Mouse (Mus musculus): Measurements from ENCODE around the gene Prkcb. TPM values are rescaled to one million over a fixed set of nuclear protein-coding genes. Genes with fewer than 3 reads are reported as not detected.

Prkcb gene
- polyA plus RNA-seq, 1 experiment from 2014 or later: 60.9 TPM

DNA sequence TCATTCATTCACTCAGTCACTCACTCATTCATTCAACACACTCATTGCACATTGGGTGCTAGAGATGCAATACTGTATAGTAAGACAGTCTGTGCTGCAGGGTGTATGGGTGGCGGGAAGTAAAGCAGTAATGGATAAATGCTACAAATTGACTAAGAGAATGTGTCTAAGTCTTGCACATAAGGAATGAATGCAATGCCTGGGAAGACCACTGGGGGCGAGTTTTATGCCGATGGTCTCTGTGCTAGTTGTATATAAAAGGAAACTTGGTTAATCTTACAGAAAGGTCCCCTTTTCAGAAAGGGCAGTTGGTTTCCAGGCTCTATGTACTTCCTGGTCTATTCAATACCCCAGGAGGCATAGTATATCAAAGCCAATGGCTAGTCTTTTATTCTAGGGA, 102.8 kb downstream of the Prkcb start:
- no peak overlapping the region for H3K9ac ChIP-seq (replicated peaks; ENCODE audit: low read depth, low read length)
- no peaks in the 10 kb centered on the region for H3K36me3 ChIP-seq (ENCODE audit: control insufficient read depth, insufficient read depth)
- H3K27me3 ChIP-seq (replicated peaks; ENCODE audit: control insufficient read depth, insufficient read depth, low read length): no peaks in the 10 kb centered on the region
- H3K4me2 ChIP-seq (ENCODE audit: low read length): no peak overlapping the region
- no peaks in the 10 kb centered on the region for H3K9me3 ChIP-seq (ENCODE audit: control insufficient read depth, low read length)
- peaks cover 15% of the 10 kb centered on the region for H3K4me1 ChIP-seq (replicated peaks; ENCODE audit: control insufficient read depth, insufficient read depth, low read length)
- no peak overlapping the region for H3K27ac ChIP-seq (ENCODE audit: low read length)
- no peak overlapping the region for H3K4me3 ChIP-seq (replicated peaks; ENCODE audit: low read length)
- ATAC-seq: no peak
- WGBS: 61% methylated on average over 3 of the region's 3 CpGs

DNA sequence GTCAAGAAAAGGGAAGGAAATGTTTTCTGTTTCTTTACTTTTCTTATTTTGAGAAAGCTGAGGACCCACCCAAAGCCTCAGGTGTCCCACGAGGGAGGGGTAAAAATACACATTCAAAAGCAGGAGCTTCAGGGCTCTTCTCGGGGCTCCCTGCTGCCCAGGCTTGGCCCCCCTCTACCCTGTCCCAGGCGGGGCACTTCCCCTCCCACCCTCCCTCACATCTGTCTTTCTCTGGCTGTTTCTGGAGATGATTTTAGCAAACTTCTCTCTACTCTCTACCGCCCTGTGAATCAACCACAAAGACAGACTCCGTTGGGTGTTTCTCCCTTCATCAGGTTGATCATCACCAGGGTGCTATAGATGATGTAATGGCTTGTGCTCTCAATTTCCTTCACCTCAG, 105.4 kb downstream of the Prkcb start:
- Histone ChIP-seq H3K4me2 (ENCODE audit: low read length) (no peak overlapping the region), H3K9me3 (ENCODE audit: control insufficient read depth, low read length) (no peaks in the 10 kb centered on the region), H3K4me3 (replicated peaks; ENCODE audit: low read length) (no peak overlapping the region), H3K9ac (replicated peaks; ENCODE audit: low read depth, low read length) (no peak overlapping the region), H3K27ac (ENCODE audit: low read length) (no peak overlapping the region), H3K27me3 (replicated peaks; ENCODE audit: control insufficient read depth, insufficient read depth, low read length) (no peaks in the 10 kb centered on the region; the same call in 1 of the 2 replicates), H3K36me3 (ENCODE audit: control insufficient read depth, insufficient read depth) (no peaks in the 10 kb centered on the region), H3K4me1 (replicated peaks; ENCODE audit: control insufficient read depth, insufficient read depth, low read length) (peaks cover 13% of the 10 kb centered on the region)
- WGBS: 58% methylated on average over 5 of the region's 5 CpGs
- ATAC-seq: no peak

- Histone ChIP-seq H3K9me3 (ENCODE audit: control insufficient read depth, low read length) (no peaks in the 10 kb centered on the region), H3K9ac (replicated peaks; ENCODE audit: low read depth, low read length) (no peak overlapping the region), H3K4me3 (replicated peaks; ENCODE audit: low read length) (no peak overlapping the region), H3K36me3 (ENCODE audit: control insufficient read depth, insufficient read depth) (no peaks in the 10 kb centered on the region), H3K4me1 (replicated peaks; ENCODE audit: control insufficient read depth, insufficient read depth, low read length) (peaks cover 4% of the 10 kb centered on the region), H3K27me3 (replicated peaks; ENCODE audit: control insufficient read depth, insufficient read depth, low read length) (no peaks in the 10 kb centered on the region; the same call in 1 of the 2 replicates), H3K27ac (ENCODE audit: low read length) (no peak overlapping the region), H3K4me2 (ENCODE audit: low read length) (no peak overlapping the region)
- ATAC-seq: no peak
- WGBS: 74% methylated on average over 7 of the region's 7 CpGs
Observed at GRCm38 (mm10) chr7:122395159-122395975, 106.8 kb downstream of the Prkcb start.

DNA sequence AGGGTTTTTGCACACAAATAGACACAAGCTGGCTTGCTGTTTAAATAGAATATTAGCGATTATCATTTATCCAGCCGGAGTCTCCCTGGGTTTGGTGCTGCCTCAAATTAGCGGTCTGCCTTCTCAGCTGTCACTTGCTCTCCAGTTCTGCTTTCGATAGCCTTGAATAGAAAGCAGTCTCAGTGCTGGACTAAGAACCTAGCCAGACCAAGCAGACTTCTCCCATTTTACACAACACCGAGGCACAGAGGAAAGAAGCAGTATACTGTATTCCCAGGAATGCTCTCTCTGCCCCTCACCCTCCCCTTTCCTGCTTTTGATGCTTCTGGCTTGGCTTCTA, 107.4 kb downstream of the Prkcb start:
- H3K4me1 ChIP-seq (replicated peaks; ENCODE audit: control insufficient read depth, insufficient read depth, low read length): no peaks in the 10 kb centered on the region; the same call in 1 of the 2 replicates
- ATAC-seq: no peak
- WGBS: 63% methylated on average over 5 of the region's 5 CpGs
- no peaks in the 10 kb centered on the region; the same call in 1 of the 2 replicates for H3K27me3 ChIP-seq (replicated peaks; ENCODE audit: control insufficient read depth, insufficient read depth, low read length)
- no peak overlapping the region for H3K9ac ChIP-seq (replicated peaks; ENCODE audit: low read depth, low read length)
- H3K27ac ChIP-seq (ENCODE audit: low read length): no peak overlapping the region
- H3K4me3 ChIP-seq (replicated peaks; ENCODE audit: low read length): no peak overlapping the region
- no peaks in the 10 kb centered on the region for H3K36me3 ChIP-seq (ENCODE audit: control insufficient read depth, insufficient read depth)
- no peak overlapping the region for H3K4me2 ChIP-seq (ENCODE audit: low read length)
- no peaks in the 10 kb centered on the region for H3K9me3 ChIP-seq (ENCODE audit: control insufficient read depth, low read length)

- no peaks in the 10 kb centered on the region; the same call in 1 of the 2 replicates for H3K27me3 ChIP-seq (replicated peaks; ENCODE audit: control insufficient read depth, insufficient read depth, low read length)
- no peak overlapping the region for H3K9ac ChIP-seq (replicated peaks; ENCODE audit: low read depth, low read length)
- no peaks in the 10 kb centered on the region for H3K4me1 ChIP-seq (replicated peaks; ENCODE audit: control insufficient read depth, insufficient read depth, low read length)
- H3K9me3 ChIP-seq (ENCODE audit: control insufficient read depth, low read length): no peaks in the 10 kb centered on the region
- no peak overlapping the region for H3K4me3 ChIP-seq (replicated peaks; ENCODE audit: low read length)
- ATAC-seq: no peak
- no peak overlapping the region for H3K4me2 ChIP-seq (ENCODE audit: low read length)
- WGBS: 94% methylated on average over 3 of the region's 3 CpGs
- H3K36me3 ChIP-seq (ENCODE audit: control insufficient read depth, insufficient read depth): no peaks in the 10 kb centered on the region
- H3K27ac ChIP-seq (ENCODE audit: low read length): no peak overlapping the region
Observed at GRCm38 (mm10) chr7:122397699-122398098, 109.1 kb downstream of the Prkcb start.

- H3K27me3 ChIP-seq (replicated peaks; ENCODE audit: control insufficient read depth, insufficient read depth, low read length): no peaks in the 10 kb centered on the region; the same call in 1 of the 2 replicates
- no peak for ATAC-seq
- WGBS: 92% methylated on average over 7 of the region's 7 CpGs
- no peaks in the 10 kb centered on the region for H3K9me3 ChIP-seq (ENCODE audit: control insufficient read depth, low read length)
- H3K27ac ChIP-seq (ENCODE audit: low read length): no peak overlapping the region
- no peaks in the 10 kb centered on the region for H3K36me3 ChIP-seq (ENCODE audit: control insufficient read depth, insufficient read depth)
- peaks cover 23% of the 10 kb centered on the region for H3K4me1 ChIP-seq (replicated peaks; ENCODE audit: control insufficient read depth, insufficient read depth, low read length)
- no peak overlapping the region for H3K4me3 ChIP-seq (replicated peaks; ENCODE audit: low read length)
- no peak overlapping the region for H3K9ac ChIP-seq (replicated peaks; ENCODE audit: low read depth, low read length)
- no peak overlapping the region for H3K4me2 ChIP-seq (ENCODE audit: low read length)
Observed at GRCm38 (mm10) chr7:122402041-122402440, 113.5 kb downstream of the Prkcb start.

- Histone ChIP-seq H3K4me1 (replicated peaks; ENCODE audit: control insufficient read depth, insufficient read depth, low read length) (peaks cover 25% of the 10 kb centered on the region), H3K9ac (replicated peaks; ENCODE audit: low read depth, low read length) (no peak overlapping the region), H3K27me3 (replicated peaks; ENCODE audit: control insufficient read depth, insufficient read depth, low read length) (no peaks in the 10 kb centered on the region), H3K9me3 (ENCODE audit: control insufficient read depth, low read length) (no peaks in the 10 kb centered on the region), H3K4me2 (ENCODE audit: low read length) (no peak overlapping the region), H3K36me3 (ENCODE audit: control insufficient read depth, insufficient read depth) (no peaks in the 10 kb centered on the region), H3K27ac (ENCODE audit: low read length) (no peak overlapping the region), H3K4me3 (replicated peaks; ENCODE audit: low read length) (no peak overlapping the region)
- 74% methylated on average over 4 of the region's 4 CpGs for WGBS
- ATAC-seq: no peak
Observed at GRCm38 (mm10) chr7:122403343-122403742, 114.8 kb downstream of the Prkcb start.

GRCm38 (mm10) chr7:122404571-122405393, 116.2 kb downstream of the Prkcb start:
- Histone ChIP-seq H3K9me3 (ENCODE audit: control insufficient read depth, low read length) (no peaks in the 10 kb centered on the region), H3K4me2 (ENCODE audit: low read length) (peak overlapping the region; percentile 37), H3K27me3 (replicated peaks; ENCODE audit: control insufficient read depth, insufficient read depth, low read length) (no peaks in the 10 kb centered on the region), H3K27ac (ENCODE audit: low read length) (peak overlapping the region; percentile 85), H3K4me1 (replicated peaks; ENCODE audit: control insufficient read depth, insufficient read depth, low read length) (peaks cover 25% of the 10 kb centered on the region), H3K36me3 (ENCODE audit: control insufficient read depth, insufficient read depth) (no peaks in the 10 kb centered on the region), H3K9ac (replicated peaks; ENCODE audit: low read depth, low read length) (peak overlapping the region; percentile 4), H3K4me3 (replicated peaks; ENCODE audit: low read length) (no peak overlapping the region)
- 1% methylated on average over 21 of the region's 21 CpGs for WGBS
- ATAC-seq: peak; percentile 88

GRCm38 (mm10) chr7:122406625-122407024, 118.1 kb downstream of the Prkcb start:
- Histone ChIP-seq H3K27me3 (replicated peaks; ENCODE audit: control insufficient read depth, insufficient read depth, low read length) (no peaks in the 10 kb centered on the region), H3K4me1 (replicated peaks; ENCODE audit: control insufficient read depth, insufficient read depth, low read length) (peaks cover 25% of the 10 kb centered on the region), H3K4me3 (replicated peaks; ENCODE audit: low read length) (no peak overlapping the region), H3K4me2 (ENCODE audit: low read length) (no peak overlapping the region), H3K36me3 (ENCODE audit: control insufficient read depth, insufficient read depth) (no peaks in the 10 kb centered on the region), H3K9ac (replicated peaks; ENCODE audit: low read depth, low read length) (no peak overlapping the region), H3K27ac (ENCODE audit: low read length) (0 out of 2 replicates have a peak overlapping the region, but pooled peaks have one; percentile 0), H3K9me3 (ENCODE audit: control insufficient read depth, low read length) (no peaks in the 10 kb centered on the region)
- peak; percentile 51 for ATAC-seq
- WGBS: 26% methylated on average over 13 of the region's 13 CpGs

All from forebrain, embryonic 16.5 days (tissue).